Mouse (Mus musculus): ENCODE results near the gene 4921517D22Rik.

DNA sequence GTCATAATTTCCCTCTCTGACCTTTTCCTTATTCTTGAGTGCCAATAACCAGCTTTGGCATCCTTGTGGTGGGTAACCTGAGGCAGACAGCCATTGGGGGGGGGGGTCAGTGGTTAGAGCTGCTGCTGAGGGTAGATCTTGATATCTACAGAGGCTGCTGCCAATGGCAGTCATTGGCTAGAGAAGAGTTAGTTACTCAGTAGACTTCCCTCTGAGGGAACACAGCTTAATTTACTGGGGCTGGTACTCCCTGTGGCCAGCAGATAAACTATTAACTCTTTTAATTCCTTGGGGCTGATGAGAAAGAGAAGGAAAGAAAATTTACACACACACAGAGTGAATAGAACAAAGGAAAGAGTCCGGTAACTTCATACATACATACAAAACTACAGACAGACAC lies 25.6 kb upstream of the 4921517D22Rik start:
- TF ChIP-seq CTCF (IDR thresholded peaks at IDR 0.05; ENCODE audit: extremely low read depth, insufficient read length, insufficient replicate concordance, low read depth, low read length) = no peak
- no peak for TF ChIP-seq POLR2A (IDR thresholded peaks at IDR 0.05; ENCODE audit: low read depth, low read length)
